17 mouse cellular contexts compared by ENCODE assay signal in the genomic region with DNA sequence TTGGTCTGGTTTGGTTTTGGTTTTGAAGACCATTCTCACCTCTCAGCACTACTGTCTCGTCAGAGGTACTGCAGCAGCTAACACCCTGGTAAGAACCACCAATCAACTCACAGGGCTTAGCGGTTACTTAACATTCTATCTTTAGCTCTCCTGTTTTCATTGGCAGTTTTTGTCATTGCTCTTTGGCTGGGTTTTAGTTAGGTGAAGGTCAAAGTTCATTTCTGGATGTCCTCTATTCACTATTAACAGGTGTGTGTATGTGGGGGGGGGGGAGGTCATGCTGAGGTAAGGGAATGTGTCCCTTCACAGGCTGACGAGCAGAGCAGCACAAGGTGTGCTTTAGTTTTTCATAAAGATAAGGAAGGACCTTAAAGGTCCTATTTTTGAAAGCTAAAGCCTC.
DNase-seq lines count a peak whose midpoint lies in the region; ATAC-seq lines count a peak whose summit lies in the region.
"Had no signal": no experiment of that assay in that cellular context is flagged by ENCODE, and none has a peak within 500 bp of the region (broad histone marks: within the 10 kb centered on the region; RNA-seq: fewer than 3 reads in every experiment).

No protein-coding gene starts in this region.

- no peaks in the 10 kb centered on the region for H3K9me3 ChIP-seq in heart, embryonic 12.5 days (replicated peaks)
- no peaks in the 10 kb centered on the region for H3K9me3 ChIP-seq in kidney, embryonic 14.5 days (ENCODE audit: control insufficient read depth, low read length)
- H3K9me3 ChIP-seq: embryonic facial prominence, embryonic 15.5 days; limb, embryonic 15.5 days; neural tube, embryonic 13.5 days; stomach, embryonic 15.5 days had no signal

- H3K27ac ChIP-seq in heart, embryonic 12.5 days (ENCODE audit: poor library complexity, severe bottlenecking), result peak overlapping the region; percentile 54; the same call in 1 of the 2 replicates
- H3K27ac ChIP-seq in kidney, embryonic 14.5 days (ENCODE audit: low read depth, low read length), result no peak overlapping the region
- H3K27ac ChIP-seq: hindbrain, embryonic 14.5 days; limb, embryonic 15.5 days; neural tube, embryonic 13.5 days; stomach, embryonic 15.5 days had no signal

- DNase-seq in heart, postnatal 25 days (ENCODE audit: low spot score), result no peak
- DNase-seq in kidney, adult 9 months, result peak; percentile 83
- DNase-seq in heart, postnatal 4 days, result peak; percentile 10
- peak; percentile 62 for DNase-seq in yolk sac, embryonic 10.5 days (ENCODE audit: low spot score)
- DNase-seq in cerebellum, postnatal 14 days, result no peak
- DNase-seq: adrenal gland, postnatal 14 days; B cell, adult 2 months; cerebellum, adult 8-10 months; layer of hippocampus, adult 9-11 months had no signal

- no peaks in the 10 kb centered on the region for H3K36me3 ChIP-seq in heart, embryonic 12.5 days
- no peaks in the 10 kb centered on the region for H3K36me3 ChIP-seq in kidney, embryonic 14.5 days (ENCODE audit: control insufficient read depth, insufficient read depth, low read length)
- H3K36me3 ChIP-seq: embryonic facial prominence, embryonic 15.5 days; limb, embryonic 15.5 days; neural tube, embryonic 13.5 days; stomach, embryonic 15.5 days had no signal

- intact Hi-C loops in heart, postnatal 25 days (cut with DNase I), result loop anchor here (5.0 kb wide), 1 partner anchor 37 kb away; no protein-coding TSS in a partner anchor

- H3K4me3 ChIP-seq in heart, embryonic 12.5 days, result no peak overlapping the region
- H3K4me3 ChIP-seq in kidney, embryonic 14.5 days (ENCODE audit: low read length), result no peak overlapping the region
- H3K4me3 ChIP-seq: embryonic facial prominence, embryonic 15.5 days; limb, embryonic 15.5 days; neural tube, embryonic 13.5 days; stomach, embryonic 15.5 days had no signal

- no peak overlapping the region for H3K9ac ChIP-seq in heart, embryonic 12.5 days
- H3K9ac ChIP-seq in kidney, embryonic 14.5 days (ENCODE audit: low read depth, low read length), result no peak overlapping the region
- H3K9ac ChIP-seq: embryonic facial prominence, embryonic 15.5 days; hindbrain, embryonic 14.5 days; limb, embryonic 15.5 days; neural tube, embryonic 13.5 days; stomach, embryonic 15.5 days had no signal

- no peak overlapping the region for H3K4me2 ChIP-seq in heart, embryonic 12.5 days
- no peak overlapping the region for H3K4me2 ChIP-seq in kidney, embryonic 14.5 days (replicated peaks; ENCODE audit: low read depth, low read length)
- H3K4me2 ChIP-seq: embryonic facial prominence, embryonic 15.5 days; hindbrain, embryonic 14.5 days; limb, embryonic 15.5 days; neural tube, embryonic 13.5 days; stomach, embryonic 15.5 days had no signal

- ATAC-seq in heart, embryonic 12.5 days (ENCODE audit: insufficient number of reproducible peaks, low FRiP score), result no peak
- no peak for ATAC-seq in kidney, embryonic 14.5 days (ENCODE audit: low FRiP score, low TSS enrichment)
- ATAC-seq: intestine, embryonic 16.5 days had no signal

- H3K4me1 ChIP-seq in heart, embryonic 12.5 days (replicated peaks), result peaks cover 22% of the 10 kb centered on the region
- H3K4me1 ChIP-seq in kidney, embryonic 14.5 days (ENCODE audit: control insufficient read depth, insufficient read depth, low read length), result no peaks in the 10 kb centered on the region
- H3K4me1 ChIP-seq: limb, embryonic 15.5 days; neural tube, embryonic 13.5 days had no signal

- no peaks in the 10 kb centered on the region for H3K27me3 ChIP-seq in heart, embryonic 12.5 days (replicated peaks)
- H3K27me3 ChIP-seq in kidney, embryonic 14.5 days (ENCODE audit: control insufficient read depth, insufficient read depth, low read length), result no peaks in the 10 kb centered on the region
- H3K27me3 ChIP-seq: embryonic facial prominence, embryonic 15.5 days; limb, embryonic 15.5 days; neural tube, embryonic 13.5 days; stomach, embryonic 15.5 days had no signal

- 38% methylated on average over 3 of the region's 3 CpGs for WGBS in heart, embryonic 12.5 days
- 74% methylated on average over 3 of the region's 3 CpGs for WGBS in kidney, embryonic 14.5 days

Comparison
In these comparisons a context has a peak if more than half of its experiments do, and no peak if none do; other contexts are left out.
1. DNase-seq: peak in kidney, adult 9 months (single experiment), heart, postnatal 4 days (single experiment) and yolk sac, embryonic 10.5 days (single experiment); none in heart, postnatal 25 days (single experiment) and cerebellum, postnatal 14 days (0 of 2).